Mouse (Mus musculus) common myeloid progenitor, adult 5-6 weeks (primary cell): ENCODE data around the gene Nop16. TPM values are rescaled to one million over a fixed set of nuclear protein-coding genes. Genes with fewer than 3 reads are reported as not detected.
"Not testable (repeated sequence)": the region's sequence is repeated elsewhere in the genome, so short reads cannot be mapped to it uniquely, and the experiment has no call there.

ENCODE experiments used
- ATAC-seq: replicated peaks from 2 replicates; pipeline ENCODE4 v1.8.0; 2016; ENCODE audit warnings: low read depth, mild to moderate bottlenecking, moderate TSS enrichment, inconsistent platforms; ENCODE audit not compliant: poor library complexity, severe bottlenecking
- total RNA-seq: library from RNA; stranded (forward); fragments of 200-1000, 187-1606 nt; gene quantifications from 2 replicates; pipeline ENCODE4 v1.2.3, GENCODE M21; 2017

Nop16 gene
- total RNA-seq = 51.0 and 70.5 TPM in 2 replicates

DNA sequence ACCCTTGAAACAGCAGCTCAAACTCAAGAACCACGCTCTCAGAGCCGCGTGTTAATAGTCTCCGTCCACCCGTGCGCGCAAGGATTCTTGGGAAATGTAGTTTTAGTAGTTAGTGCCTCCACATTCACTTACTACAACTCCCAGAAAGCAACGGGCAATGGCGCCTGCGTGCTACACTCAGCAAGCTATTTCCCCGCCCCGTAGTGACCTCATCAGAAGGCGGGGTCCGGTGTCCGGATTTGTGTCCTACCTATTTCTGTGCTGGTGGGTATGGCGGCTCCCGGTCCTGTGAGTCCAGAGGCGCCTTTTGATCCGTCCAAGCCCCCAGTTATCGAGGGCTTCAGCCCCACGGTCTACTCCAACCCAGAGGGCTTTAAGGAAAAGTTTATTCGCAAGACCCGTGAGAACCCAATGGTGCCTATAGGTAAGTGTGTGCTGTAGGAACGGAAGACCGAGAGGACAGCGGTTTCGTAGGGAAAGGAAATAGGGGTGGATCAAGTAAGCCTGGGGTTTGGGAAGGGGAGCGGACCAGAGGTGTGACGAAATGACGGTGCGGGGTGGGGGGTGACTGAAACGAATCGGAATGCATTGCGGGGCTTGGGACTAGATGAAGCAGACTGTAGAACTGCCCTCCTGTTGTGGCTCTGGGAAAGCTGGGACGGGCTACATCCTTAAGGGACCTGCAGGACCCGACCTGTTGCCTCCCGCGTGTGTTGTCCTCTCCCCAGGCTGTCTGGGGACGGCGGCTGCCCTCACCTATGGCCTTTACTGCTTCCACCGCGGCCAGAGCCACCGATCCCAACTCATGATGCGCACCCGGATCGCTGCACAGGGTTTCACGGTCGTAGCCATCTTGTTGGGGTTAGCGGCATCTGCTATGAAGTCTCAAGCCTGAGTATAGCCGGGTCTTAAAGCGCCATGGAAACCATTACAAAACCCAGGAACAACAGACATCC lies at the start of gene Nop16, which contains the start of gene Higd2a:
Gene Nop16, minus strand, starts transcription at position 95 of the 956 bp plus-strand sequence.
Gene Higd2a, plus strand, starts transcription at position 212 of the 956 bp plus-strand sequence.
- peak; percentile 92 for ATAC-seq

GRCm38 (mm10) chr13:54635011-54635410 lies 45.1 kb upstream of the Nop16 start:
- ATAC-seq = no peak

- no peak for ATAC-seq
These were observed 42.9 kb upstream of the Nop16 start for GRCm38 (mm10) chr13:54632731-54633277.

GRCm38 (mm10) chr13:54629128-54629527 lies 39.2 kb upstream of the Nop16 start:
- no peak for ATAC-seq

- peak; percentile 42 for ATAC-seq
These were observed 32.2 kb upstream of the Nop16 start for GRCm38 (mm10) chr13:54621960-54622521.

DNA sequence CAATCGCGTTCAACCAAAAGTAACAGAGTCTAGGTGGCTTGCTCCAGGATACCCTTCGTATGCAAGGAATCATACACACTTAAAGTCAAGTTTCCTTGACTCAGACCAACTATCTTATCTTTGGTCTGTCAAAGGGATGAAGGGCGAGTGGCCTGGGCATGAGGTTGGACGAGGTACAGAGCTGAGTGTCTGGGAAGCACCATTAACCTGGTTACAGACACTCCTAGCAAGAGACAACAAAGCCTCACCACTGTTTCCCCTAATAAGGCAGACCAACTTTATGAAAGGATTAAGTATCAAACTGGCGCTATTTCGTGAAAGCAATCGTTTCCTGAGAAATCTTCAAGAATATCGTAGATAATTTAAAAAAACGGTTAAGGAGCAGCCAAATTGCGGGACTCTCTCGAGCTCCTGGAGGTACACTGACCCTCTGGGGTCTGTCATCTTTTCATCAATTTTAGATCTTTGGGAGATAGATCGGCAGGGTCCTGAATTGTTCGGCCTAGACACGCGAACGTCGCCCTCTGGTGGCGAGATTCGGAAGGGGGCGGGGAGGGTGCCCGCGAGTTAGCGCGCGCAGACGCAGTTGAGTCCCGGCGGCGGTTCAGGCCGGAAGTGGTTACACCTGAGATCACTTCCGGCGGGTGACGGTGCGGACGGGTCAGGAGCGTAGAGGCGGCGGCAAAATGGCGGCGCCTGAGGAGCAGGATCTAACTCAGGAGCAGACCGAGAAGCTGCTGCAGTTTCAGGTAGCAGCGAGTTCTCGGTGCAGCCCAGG lies 31.5 kb upstream of the Nop16 start, which contains the start of gene Faf2:
Gene Faf2, plus strand, starts transcription at position 630 of the 778 bp plus-strand sequence.
- peak; percentile 96 for ATAC-seq

DNA sequence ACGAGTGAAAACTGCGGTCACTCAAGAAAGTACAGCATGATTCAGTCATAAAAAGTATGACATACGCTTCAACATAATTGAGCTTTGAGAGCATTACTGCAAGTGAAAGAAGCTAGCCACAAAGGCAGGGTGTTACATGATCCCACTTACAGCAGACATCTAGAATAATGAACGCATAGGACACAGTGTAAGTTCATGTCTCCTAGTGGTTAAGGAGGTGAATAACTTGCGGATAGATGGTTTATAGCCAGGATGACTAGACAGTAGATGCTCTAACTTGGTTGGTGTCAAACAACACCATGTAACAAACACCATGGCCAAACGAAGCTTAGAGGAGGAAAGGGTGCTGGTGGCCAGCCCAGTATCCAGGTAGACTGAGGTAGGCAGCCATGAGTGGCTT lies 27.1 kb upstream of the Nop16 start:
- ATAC-seq = no peak

DNA sequence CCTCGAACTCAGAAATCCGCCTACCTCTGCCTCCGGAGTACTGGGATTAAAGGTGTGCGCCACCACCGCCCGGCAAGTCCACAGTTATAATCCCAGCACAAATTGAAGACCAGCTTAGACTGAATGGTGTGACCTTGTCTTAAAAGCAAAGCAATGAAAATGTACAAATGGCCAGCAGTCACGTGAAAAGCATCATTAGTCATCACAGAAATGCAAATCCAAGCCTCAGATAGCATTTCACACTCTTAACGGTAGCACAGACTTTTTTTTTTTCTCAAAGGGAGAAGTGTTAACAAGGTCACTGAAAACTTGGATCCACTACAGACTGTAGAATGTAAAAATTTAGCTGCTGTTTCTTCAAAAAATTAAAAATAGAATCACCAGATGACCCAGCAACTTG lies 26.4 kb upstream of the Nop16 start:
- ATAC-seq = no peak

DNA sequence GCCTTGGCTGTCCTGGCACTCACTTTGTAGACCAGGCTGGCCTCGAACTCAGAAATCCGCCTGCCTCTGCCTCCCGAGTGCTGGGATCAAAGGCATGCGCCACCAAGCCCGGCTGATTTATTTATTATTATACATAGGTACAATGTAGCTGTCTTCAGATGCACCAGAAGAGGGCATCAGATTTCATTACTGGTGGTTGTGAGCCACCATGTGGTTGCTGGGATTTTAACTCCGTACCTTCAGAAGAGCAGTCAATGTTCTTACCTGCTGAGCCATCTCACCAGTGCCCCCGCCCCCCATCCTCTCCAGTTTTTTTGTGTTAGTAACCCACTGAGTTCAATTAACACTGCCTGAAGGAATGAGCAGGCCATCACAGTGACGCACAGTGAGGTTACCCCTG lies 23.3 kb upstream of the Nop16 start:
- ATAC-seq = not testable (repeated sequence)

- ATAC-seq = peak; percentile 67
These were observed 21.3 kb upstream of the Nop16 start, which contains the start of gene Cltb for GRCm38 (mm10) chr13:54610972-54611754. Gene Cltb (minus strand): TSS chr13:54611344.

GRCm38 (mm10) chr13:54610613-54610971 lies 20.7 kb upstream of the Nop16 start:
- peak; percentile 15; the same call in 1 of the 2 replicates for ATAC-seq

GRCm38 (mm10) chr13:54609301-54609700 lies 19.4 kb upstream of the Nop16 start:
- ATAC-seq = no peak

- no peak for ATAC-seq
These were observed 18.8 kb upstream of the Nop16 start for GRCm38 (mm10) chr13:54608666-54609065.

DNA sequence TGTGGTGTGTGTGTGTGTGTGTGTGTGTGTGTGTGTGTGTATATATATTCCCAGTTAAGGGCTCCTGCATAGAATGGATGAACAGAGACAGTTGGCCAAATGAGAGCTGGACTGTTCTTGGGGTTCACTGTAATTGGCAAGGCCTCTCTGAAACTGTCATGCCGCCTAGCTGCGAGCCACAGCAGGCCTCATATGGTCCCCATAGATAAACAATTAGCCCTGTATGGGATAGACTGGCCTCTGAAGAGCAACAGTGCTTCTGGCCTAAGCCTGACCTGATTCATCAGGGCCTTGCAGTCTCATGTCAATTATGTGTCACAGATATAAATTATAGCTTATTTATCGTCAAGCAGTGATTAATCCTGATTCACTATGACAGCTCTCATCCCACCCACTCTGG lies 18.1 kb upstream of the Nop16 start:
- ATAC-seq = no peak

DNA sequence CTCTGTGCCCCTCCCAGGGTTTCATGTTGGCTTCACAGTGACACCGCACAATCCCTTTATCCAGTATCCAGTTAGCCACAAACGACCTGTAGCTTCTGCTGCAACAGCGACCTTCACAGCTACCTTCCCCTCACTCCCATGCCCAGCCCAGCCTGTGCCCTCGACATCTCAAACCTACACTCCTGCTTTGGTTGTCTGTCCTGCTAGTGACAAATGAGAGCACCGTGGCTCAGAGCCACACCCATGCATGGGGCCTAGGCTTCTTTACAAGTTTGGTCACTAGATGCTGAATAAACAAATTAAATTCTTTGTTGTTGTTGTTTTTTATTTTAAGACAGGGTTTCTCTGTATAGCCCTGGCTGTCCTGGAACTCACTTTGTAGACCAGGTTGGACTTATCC lies 17.3 kb upstream of the Nop16 start:
- no peak for ATAC-seq

DNA sequence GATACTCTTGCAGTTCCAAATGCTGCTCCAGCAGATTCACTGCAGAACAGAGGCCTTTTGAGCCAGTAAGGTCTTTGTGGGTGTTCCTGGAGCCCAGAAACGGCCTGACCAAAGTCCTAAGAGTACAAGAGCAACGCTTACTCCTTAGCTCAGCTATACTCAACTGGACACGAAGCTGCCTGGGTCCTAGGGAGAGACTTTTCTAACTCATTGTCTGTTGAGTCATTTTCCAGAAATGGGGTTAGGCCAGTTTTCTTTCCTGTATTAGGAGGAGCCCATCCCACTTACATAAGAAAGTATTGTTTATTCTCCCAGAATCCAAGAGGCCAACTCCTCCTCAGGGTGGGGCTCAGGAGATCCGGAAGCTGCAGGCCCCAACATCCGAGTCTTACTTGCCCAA lies 15.5 kb upstream of the Nop16 start:
- ATAC-seq = no peak

- no peak for ATAC-seq
These were observed 14.3 kb upstream of the Nop16 start for GRCm38 (mm10) chr13:54604221-54604620.

DNA sequence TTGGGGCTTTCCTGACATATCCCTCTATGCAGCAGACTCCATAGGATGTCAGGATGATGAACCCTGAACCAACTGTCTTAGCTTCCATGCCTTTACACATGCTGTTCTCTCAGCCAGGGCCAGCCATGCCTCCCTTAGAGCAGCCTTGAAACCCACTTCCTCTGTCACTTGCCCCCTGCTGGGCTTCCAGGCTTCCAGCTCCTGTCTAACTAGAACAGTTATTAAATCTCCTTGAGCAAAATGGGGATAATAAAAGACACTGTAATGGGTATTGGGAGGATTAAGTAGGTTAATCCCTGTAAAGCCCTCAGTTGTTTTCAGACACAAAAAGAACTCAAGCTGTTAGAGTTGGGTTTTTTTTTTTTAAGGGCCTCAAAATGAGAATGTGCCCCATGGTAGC lies 13.6 kb upstream of the Nop16 start:
- no peak for ATAC-seq

DNA sequence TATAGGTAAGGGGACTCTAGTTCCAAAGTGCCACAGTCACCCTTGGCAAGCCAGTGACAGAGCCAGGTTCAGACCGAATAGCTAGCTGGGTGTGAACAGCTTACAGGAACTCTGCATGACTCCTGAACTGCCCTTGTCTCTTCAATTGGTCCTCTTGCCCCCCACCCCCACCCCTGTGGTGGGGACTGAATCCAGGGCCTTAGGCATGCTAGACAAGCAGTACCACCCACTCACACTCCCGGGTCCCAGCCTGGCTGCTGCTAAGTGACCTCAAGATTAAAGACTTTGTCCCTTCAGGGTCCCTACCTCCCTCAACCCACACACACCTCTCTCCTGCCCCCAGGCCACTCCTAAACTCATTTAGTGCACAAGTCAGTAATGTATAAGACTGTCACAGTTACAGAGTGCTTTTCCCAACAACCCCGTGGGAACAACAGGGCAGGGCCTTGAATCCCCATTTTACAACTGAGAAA lies 12.8 kb upstream of the Nop16 start:
- ATAC-seq = no peak
